Mouse (Mus musculus) heart, embryonic 15.5 days (tissue): ENCODE measurements around the gene Txk. TPM values are rescaled to one million over a fixed set of nuclear protein-coding genes. Genes with fewer than 3 reads are reported as not detected.

Experiments used
- ATAC-seq: fragments of 200-750 bp; cut with Nextera tagmentation; replicated peaks from 2 replicates; pipeline ENCODE4 v1.8.0; 2017; ENCODE audit warnings: low read depth, moderate TSS enrichment; ENCODE audit not compliant: insufficient number of reproducible peaks, insufficient read depth, low FRiP score
- H3K27ac ChIP-seq: fragments of 300-500 bp; sonication (generic); 2 replicates; pipeline ENCODE4 v1.5.1; 2015; ENCODE audit warnings: mild to moderate bottlenecking, inconsistent platforms
- H3K27me3 ChIP-seq: fragments of 300-500 bp; sonication (generic); 2 replicates; pipeline ENCODE4 v1.6.1; 2015; ENCODE audit warnings: inconsistent platforms
- H3K36me3 ChIP-seq: fragments of 300-500 bp; sonication (generic); 2 replicates; pipeline ENCODE4 v1.6.1; 2015; ENCODE audit warnings: mild to moderate bottlenecking, inconsistent platforms
- H3K4me1 ChIP-seq: fragments of 300-500 bp; sonication (generic); replicated peaks from 2 replicates; pipeline ENCODE4 v1.6.1; 2015; ENCODE audit warnings: inconsistent platforms
- H3K4me2 ChIP-seq: fragments of 300-500 bp; sonication (generic); 2 replicates; pipeline ENCODE4 v1.6.1; 2015; ENCODE audit warnings: inconsistent platforms, mild to moderate bottlenecking, moderate library complexity
- H3K4me3 ChIP-seq: fragments of 300-500 bp; sonication (generic); 2 replicates; pipeline ENCODE4 v1.5.1; 2015; ENCODE audit warnings: mild to moderate bottlenecking, inconsistent platforms
- H3K9ac ChIP-seq: fragments of 300-500 bp; sonication (generic); 2 replicates; pipeline ENCODE4 v1.6.1; 2015; ENCODE audit warnings: mild to moderate bottlenecking, inconsistent platforms
- H3K9me3 ChIP-seq: fragments of 300-500 bp; sonication (generic); replicated peaks from 2 replicates; pipeline ENCODE4 v1.6.1; 2016; ENCODE audit warnings: inconsistent platforms
- WGBS: fragments of 180-500 bp; shearing (Covaris S2); methylation state at CpG from one replicate; pipeline ENCODE4 v1.1.7; 2015; ENCODE audit warnings: mixed read lengths; 5-methylcytosine and 5-hydroxymethylcytosine counted together
- polyA plus RNA-seq: library from polyadenylated mRNA; unstranded; fragments of >200 nt; fragmentation: Nextera tagmentation; extraction: Ambion mirVana; gene quantifications from 2 replicates; pipeline ENCODE4 v1.2.1, GENCODE M21; 2015

Gene Txk
- polyA plus RNA-seq, 1 experiment from 2014 or later = 0.21 TPM

GRCm38 (mm10) chr5:72776127-72776526 is 23.6 kb upstream of the Txk start:
- Histone ChIP-seq H3K27me3 (no peaks in the 10 kb centered on the region), H3K36me3 (no peaks in the 10 kb centered on the region), H3K27ac (no peak overlapping the region), H3K4me1 (peaks cover 5% of the 10 kb centered on the region), H3K9me3 (no peaks in the 10 kb centered on the region), H3K9ac (no peak overlapping the region), H3K4me2 (no peak overlapping the region), H3K4me3 (no peak overlapping the region)
- WGBS = 64% methylated on average over 2 of the region's 2 CpGs
- ATAC-seq = no peak

- peaks cover 7% of the 10 kb centered on the region for H3K4me1 ChIP-seq
- no peaks in the 10 kb centered on the region for H3K27me3 ChIP-seq
- H3K9ac ChIP-seq = no peak overlapping the region
- H3K27ac ChIP-seq = no peak overlapping the region
- H3K9me3 ChIP-seq = no peaks in the 10 kb centered on the region
- WGBS = 43% methylated on average over 6 of the region's 6 CpGs
- ATAC-seq = no peak
- H3K4me2 ChIP-seq = no peak overlapping the region
- H3K36me3 ChIP-seq = no peaks in the 10 kb centered on the region
- no peak overlapping the region for H3K4me3 ChIP-seq
Observed at GRCm38 (mm10) chr5:72769841-72770240, 17.3 kb upstream of the Txk start.

GRCm38 (mm10) chr5:72763546-72763945 is 11.0 kb upstream of the Txk start:
- H3K36me3 ChIP-seq = peaks cover 20% of the 10 kb centered on the region
- ATAC-seq = no peak
- H3K4me1 ChIP-seq = no peaks in the 10 kb centered on the region
- no peaks in the 10 kb centered on the region for H3K27me3 ChIP-seq
- no peak overlapping the region for H3K9ac ChIP-seq
- no peak overlapping the region for H3K4me3 ChIP-seq
- H3K9me3 ChIP-seq = no peaks in the 10 kb centered on the region
- 81% methylated on average over 5 of the region's 5 CpGs for WGBS
- H3K4me2 ChIP-seq = no peak overlapping the region
- no peak overlapping the region for H3K27ac ChIP-seq

GRCm38 (mm10) chr5:72763025-72763424 is 10.4 kb upstream of the Txk start:
- H3K9me3 ChIP-seq = no peaks in the 10 kb centered on the region
- ATAC-seq = no peak
- WGBS = 49% methylated on average over 3 of the region's 3 CpGs
- no peak overlapping the region for H3K4me2 ChIP-seq
- H3K27me3 ChIP-seq = no peaks in the 10 kb centered on the region
- H3K4me1 ChIP-seq = no peaks in the 10 kb centered on the region
- no peak overlapping the region for H3K9ac ChIP-seq
- H3K27ac ChIP-seq = no peak overlapping the region
- H3K36me3 ChIP-seq = peaks cover 20% of the 10 kb centered on the region
- H3K4me3 ChIP-seq = no peak overlapping the region

- Histone ChIP-seq H3K9ac (no peak overlapping the region), H3K27ac (no peak overlapping the region), H3K36me3 (peaks cover 20% of the 10 kb centered on the region), H3K9me3 (no peaks in the 10 kb centered on the region), H3K4me2 (no peak overlapping the region), H3K27me3 (no peaks in the 10 kb centered on the region), H3K4me3 (no peak overlapping the region), H3K4me1 (no peaks in the 10 kb centered on the region)
- WGBS = 87% methylated on average over 5 of the region's 5 CpGs
- no peak for ATAC-seq
Observed at GRCm38 (mm10) chr5:72761758-72762157, 9.2 kb upstream of the Txk start.

GRCm38 (mm10) chr5:72761237-72761636 is 8.7 kb upstream of the Txk start:
- Histone ChIP-seq H3K27me3 (no peaks in the 10 kb centered on the region), H3K9ac (no peak overlapping the region), H3K4me2 (no peak overlapping the region), H3K36me3 (peaks cover 20% of the 10 kb centered on the region), H3K4me3 (no peak overlapping the region), H3K9me3 (no peaks in the 10 kb centered on the region), H3K4me1 (no peaks in the 10 kb centered on the region), H3K27ac (no peak overlapping the region)
- 57% methylated on average over 5 of the region's 5 CpGs for WGBS
- ATAC-seq = no peak

GRCm38 (mm10) chr5:72758925-72759924 is 6.6 kb upstream of the Txk start:
- H3K36me3 ChIP-seq = peaks cover 26% of the 10 kb centered on the region
- no peak overlapping the region for H3K27ac ChIP-seq
- no peak overlapping the region for H3K4me2 ChIP-seq
- no peak overlapping the region for H3K9ac ChIP-seq
- H3K4me1 ChIP-seq = no peaks in the 10 kb centered on the region
- ATAC-seq = no peak
- H3K9me3 ChIP-seq = no peaks in the 10 kb centered on the region
- no peak overlapping the region for H3K4me3 ChIP-seq
- no peaks in the 10 kb centered on the region for H3K27me3 ChIP-seq
- WGBS = 68% methylated on average over 13 of the region's 13 CpGs

GRCm38 (mm10) chr5:72757155-72757773 is 4.7 kb upstream of the Txk start:
- no peak for ATAC-seq
- no peak overlapping the region for H3K27ac ChIP-seq
- no peaks in the 10 kb centered on the region for H3K9me3 ChIP-seq
- H3K27me3 ChIP-seq = no peaks in the 10 kb centered on the region
- H3K4me2 ChIP-seq = no peak overlapping the region
- H3K36me3 ChIP-seq = peaks cover 11% of the 10 kb centered on the region; the same call in 1 of the 2 replicates
- no peak overlapping the region for H3K9ac ChIP-seq
- 79% methylated on average over 18 of the region's 18 CpGs for WGBS
- H3K4me3 ChIP-seq = no peak overlapping the region
- no peaks in the 10 kb centered on the region for H3K4me1 ChIP-seq

GRCm38 (mm10) chr5:72755941-72756340 is 3.4 kb upstream of the Txk start:
- Histone ChIP-seq H3K27ac (no peak overlapping the region), H3K9ac (no peak overlapping the region), H3K36me3 (peaks cover 6% of the 10 kb centered on the region; the same call in 1 of the 2 replicates), H3K4me2 (no peak overlapping the region), H3K27me3 (no peaks in the 10 kb centered on the region), H3K4me3 (no peak overlapping the region), H3K9me3 (no peaks in the 10 kb centered on the region), H3K4me1 (no peaks in the 10 kb centered on the region)
- WGBS = 87% methylated on average over 8 of the region's 8 CpGs
- no peak for ATAC-seq

- no peak overlapping the region for H3K27ac ChIP-seq
- WGBS = 81% methylated on average over 2 of the region's 2 CpGs
Observed at GRCm38 (mm10) chr5:72755035-72755434, 2.5 kb upstream of the Txk start.

GRCm38 (mm10) chr5:72751056-72751758 is 1.4 kb downstream of the Txk start:
- Histone ChIP-seq H3K4me1 (peaks cover 9% of the 10 kb centered on the region; the same call in 1 of the 2 replicates), H3K4me3 (no peak overlapping the region), H3K27me3 (no peaks in the 10 kb centered on the region), H3K4me2 (no peak overlapping the region), H3K9me3 (no peaks in the 10 kb centered on the region), H3K9ac (no peak overlapping the region), H3K36me3 (peaks cover 5% of the 10 kb centered on the region; the same call in 1 of the 2 replicates), H3K27ac (no peak overlapping the region)
- no peak for ATAC-seq
- WGBS = 77% methylated on average over 7 of the region's 7 CpGs

More at GRCm38 (mm10) chr5:72755035-72755434, 2.5 kb upstream of the Txk start:
- H3K4me1 ChIP-seq = no peaks in the 10 kb centered on the region
- no peaks in the 10 kb centered on the region for H3K27me3 ChIP-seq
- peaks cover 6% of the 10 kb centered on the region; the same call in 1 of the 2 replicates for H3K36me3 ChIP-seq
- H3K9ac ChIP-seq = no peak overlapping the region
- H3K4me3 ChIP-seq = no peak overlapping the region
- H3K9me3 ChIP-seq = no peaks in the 10 kb centered on the region
- no peak for ATAC-seq
- no peak overlapping the region for H3K4me2 ChIP-seq
